ENCODE assay signal across 11 mouse cellular contexts in the genomic region with DNA sequence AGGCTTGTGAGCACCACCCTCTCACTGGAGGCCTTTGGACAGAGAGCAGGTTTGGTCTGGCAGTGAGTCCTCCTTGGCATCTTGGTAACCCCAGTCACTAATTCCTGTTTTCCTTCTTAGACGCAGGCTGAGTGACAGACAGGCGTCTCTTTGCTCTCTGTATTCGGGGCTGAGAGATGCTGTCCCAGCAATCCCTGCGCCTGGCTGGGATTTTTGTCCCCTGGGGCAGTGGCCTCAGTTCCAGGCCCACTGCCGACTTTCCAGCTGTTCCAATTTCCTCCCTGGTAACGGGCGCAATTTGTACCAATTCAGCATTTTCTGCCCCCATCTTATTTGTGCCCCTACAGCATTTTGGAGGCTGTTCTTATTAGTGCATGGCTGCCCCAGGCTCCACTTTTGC.
DNase-seq lines count a peak whose midpoint lies in the region.
"Had no signal": no experiment of that assay in that cellular context is flagged by ENCODE, and none has a peak within 500 bp of the region (broad histone marks: within the 10 kb centered on the region; RNA-seq: fewer than 3 reads in every experiment).

No protein-coding gene starts in this region.

- intact Hi-C loops in heart, postnatal 14 days (cut with DNase I): no loop called here

- DNase-seq in adrenal gland, postnatal 14 days: peak; percentile 15
- DNase-seq in adrenal gland, adult (ENCODE audit: inconsistent age in 2 of 2, low spot score in 1 of 2): no peak
- DNase-seq in kidney, postnatal 14 days: peak; percentile 25
- DNase-seq in kidney, postnatal 36 days: no peak
- peak; percentile 2 for DNase-seq in cerebellum, adult 9-11 months
- DNase-seq in heart, postnatal 14 days: peak; percentile 56 to 73
- no peak for DNase-seq in ovary, postnatal 10 days (ENCODE audit: low spot score)
- DNase-seq in spleen, postnatal 36 days (ENCODE audit: low spot score in 2 of 2): no peak
- DNase-seq: liver, postnatal 0 days; spleen, adult 18-20 months; thymus, adult 2 months had no signal

Comparison
In these comparisons a context has a peak if more than half of its experiments do, and no peak if none do; other contexts are left out.
1. DNase-seq: peak in adrenal gland, postnatal 14 days (single experiment), kidney, postnatal 14 days (single experiment), cerebellum, adult 9-11 months (single experiment) and heart, postnatal 14 days (2 of 2); none in adrenal gland, adult (0 of 2), kidney, postnatal 36 days (0 of 2), ovary, postnatal 10 days (single experiment) and spleen, postnatal 36 days (0 of 2).